Comparison of ENCODE assay signal across 8 mouse cellular contexts in the genomic region with DNA sequence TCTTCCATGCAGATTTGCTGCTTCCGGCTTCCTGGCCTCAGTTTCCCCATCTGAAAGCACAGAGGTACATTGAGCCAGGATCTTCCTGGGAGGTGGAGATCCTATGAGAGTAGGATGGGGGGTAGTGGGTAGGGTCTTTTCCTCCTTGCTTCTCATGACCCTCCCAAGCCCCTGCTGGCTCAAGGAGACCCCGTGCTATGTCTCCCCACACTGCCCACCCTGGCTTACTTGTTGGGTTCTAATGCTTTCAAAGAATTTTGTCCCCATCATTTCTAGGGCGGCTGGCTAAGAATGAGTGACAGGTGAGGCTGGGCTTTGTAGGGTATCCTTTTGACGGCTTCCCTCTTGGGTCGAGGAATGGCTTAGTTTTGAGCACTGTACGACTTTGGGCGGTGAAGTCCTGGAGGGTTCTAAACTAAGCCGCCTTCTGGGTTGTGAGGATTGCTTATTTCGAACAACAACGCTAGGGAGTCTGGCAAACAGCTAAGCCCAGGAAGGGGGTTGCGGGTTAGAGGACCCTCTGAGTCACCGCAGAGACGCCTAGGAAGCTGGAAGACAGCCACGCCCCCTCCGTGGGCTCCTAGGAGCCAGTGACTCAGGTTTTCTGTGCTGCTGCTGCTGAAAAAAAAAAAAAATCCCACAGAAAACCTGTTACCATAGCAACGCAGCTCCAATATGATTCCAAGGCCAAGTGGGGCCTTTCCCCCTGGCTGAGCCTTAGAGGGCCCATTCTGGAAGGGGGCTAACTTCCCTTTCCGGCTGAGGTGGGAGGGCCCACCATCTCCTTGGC. TPM values are rescaled to one million over a fixed set of nuclear protein-coding genes. Genes with fewer than 3 reads are reported as not detected.
A peak's percentile ranks its signal among the peaks of the same experiment; 100 is the strongest.
DNase-seq lines count a peak whose midpoint lies in the region; ATAC-seq and TF ChIP-seq lines count a peak whose summit lies in the region.

No protein-coding gene starts in this region.

- 68% methylated on average over 17 of the region's 17 CpGs for WGBS in embryonic facial prominence, embryonic 10.5 days
- WGBS in hindbrain, embryonic 14.5 days = 19% methylated on average over 17 of the region's 17 CpGs
- WGBS in liver, embryonic 14.5 days (ENCODE audit: insufficient replicate concordance) = 43% methylated on average over 17 of the region's 17 CpGs
- 28% methylated on average over 17 of the region's 17 CpGs for WGBS in stomach, embryonic 16.5 days

- no peak for TF ChIP-seq EP300 in liver, embryonic 14.5 days (IDR thresholded peaks at IDR 0.05; ENCODE audit: low read depth)

- no peak for ATAC-seq in hindbrain, embryonic 14.5 days (ENCODE audit: low FRiP score)
- ATAC-seq in liver, embryonic 14.5 days (ENCODE audit: insufficient read depth) = no peak
- no peak for ATAC-seq in stomach, embryonic 16.5 days (ENCODE audit: insufficient read depth, low FRiP score)

- peaks cover 50% of the 10 kb centered on the region for H3K4me1 ChIP-seq in embryonic facial prominence, embryonic 10.5 days
- H3K4me1 ChIP-seq in hindbrain, embryonic 14.5 days (replicated peaks; ENCODE audit: control insufficient read depth, insufficient read depth, low read length) = peaks cover 32% of the 10 kb centered on the region
- H3K4me1 ChIP-seq in liver, embryonic 14.5 days (replicated peaks; ENCODE audit: control insufficient read depth in 2 of 2, insufficient read depth in 2 of 2, low read length in 1 of 2) = peaks cover 0 to 2% of the 10 kb centered on the region in 2 experiments; a peak in 1 of 4 replicates
- peaks cover 36% of the 10 kb centered on the region for H3K4me1 ChIP-seq in stomach, embryonic 16.5 days (ENCODE audit: control insufficient read depth, insufficient read depth, low read length)

- H3K9me3 ChIP-seq in embryonic facial prominence, embryonic 10.5 days = no peaks in the 10 kb centered on the region
- no peaks in the 10 kb centered on the region for H3K9me3 ChIP-seq in hindbrain, embryonic 14.5 days (ENCODE audit: control insufficient read depth, low read length)
- no peaks in the 10 kb centered on the region for H3K9me3 ChIP-seq in liver, embryonic 14.5 days (ENCODE audit: control insufficient read depth, low read length)
- no peaks in the 10 kb centered on the region for H3K9me3 ChIP-seq in stomach, embryonic 16.5 days (replicated peaks; ENCODE audit: control insufficient read depth, low read length)

- peak overlapping the region; percentile 89 for H3K9ac ChIP-seq in hindbrain, embryonic 14.5 days
- no peak overlapping the region for H3K9ac ChIP-seq in liver, embryonic 14.5 days (replicated peaks)
- peak overlapping the region; percentile 96 for H3K9ac ChIP-seq in stomach, embryonic 16.5 days (ENCODE audit: low read length)

- H3K36me3 ChIP-seq in embryonic facial prominence, embryonic 10.5 days (replicated peaks) = peaks cover 70% of the 10 kb centered on the region
- peaks cover 26% of the 10 kb centered on the region for H3K36me3 ChIP-seq in hindbrain, embryonic 14.5 days (replicated peaks; ENCODE audit: control insufficient read depth, insufficient read depth)
- H3K36me3 ChIP-seq in liver, embryonic 14.5 days (replicated peaks; ENCODE audit: control insufficient read depth, insufficient read depth, low read depth) = no peaks in the 10 kb centered on the region
- 0 out of 2 replicates have a peak, but pooled peaks cover 4% of the 10 kb centered on the region for H3K36me3 ChIP-seq in stomach, embryonic 16.5 days (ENCODE audit: control insufficient read depth, insufficient read depth, low read length)

- H3K27me3 ChIP-seq in embryonic facial prominence, embryonic 10.5 days (replicated peaks; ENCODE audit: low read depth, poor library complexity, severe bottlenecking) = peaks cover 6% of the 10 kb centered on the region; the same call in 1 of the 2 replicates
- no peaks in the 10 kb centered on the region for H3K27me3 ChIP-seq in hindbrain, embryonic 14.5 days (ENCODE audit: control insufficient read depth, insufficient read depth, low read length)
- peaks cover 45% of the 10 kb centered on the region for H3K27me3 ChIP-seq in liver, embryonic 14.5 days (ENCODE audit: control insufficient read depth, insufficient read depth, low read length)
- no peaks in the 10 kb centered on the region for H3K27me3 ChIP-seq in stomach, embryonic 16.5 days (ENCODE audit: control insufficient read depth, insufficient read depth, low read length)

- DNase-seq in adrenal gland, postnatal 10 days = peak; percentile 58
- DNase-seq in adrenal gland, postnatal 4 days (ENCODE audit: low spot score in 2 of 2) = no peak
- DNase-seq in 3134 (ENCODE audit: extremely low read depth, insufficient read length, low spot score) = peak; percentile 87
- DNase-seq in embryonic facial prominence, embryonic 10.5 days (ENCODE audit: low spot score) = peak; percentile 40
- DNase-seq in hindbrain, embryonic 14.5 days (ENCODE audit: low spot score) = peak; percentile 74
- no peak for DNase-seq in liver, embryonic 14.5 days (ENCODE audit: low read depth in 3 of 3, low spot score in 3 of 3)
- no peak for DNase-seq in cerebellum, postnatal 36 days

- TF ChIP-seq CTCF in liver, embryonic 14.5 days (IDR thresholded peaks at IDR 0.05; ENCODE audit: low read depth) = no peak

- H3K27ac ChIP-seq in embryonic facial prominence, embryonic 10.5 days (replicated peaks) = peak overlapping the region; percentile 99
- H3K27ac ChIP-seq in hindbrain, embryonic 14.5 days = peak overlapping the region; percentile 90
- no peak overlapping the region for H3K27ac ChIP-seq in liver, embryonic 14.5 days
- H3K27ac ChIP-seq in stomach, embryonic 16.5 days (ENCODE audit: low read length) = peak overlapping the region; percentile 99

- peak overlapping the region; percentile 78 for H3K4me3 ChIP-seq in embryonic facial prominence, embryonic 10.5 days
- H3K4me3 ChIP-seq in hindbrain, embryonic 14.5 days (replicated peaks; ENCODE audit: low read length) = peak overlapping the region; percentile 59
- no peak overlapping the region for H3K4me3 ChIP-seq in liver, embryonic 14.5 days (ENCODE audit: insufficient read depth in 1 of 2, low read depth in 2 of 2, low read length in 2 of 2)
- peak overlapping the region; percentile 88 for H3K4me3 ChIP-seq in stomach, embryonic 16.5 days (replicated peaks; ENCODE audit: low read length)

- peak overlapping the region; percentile 75 for H3K4me2 ChIP-seq in hindbrain, embryonic 14.5 days (replicated peaks)
- H3K4me2 ChIP-seq in liver, embryonic 14.5 days (ENCODE audit: low read depth) = peak overlapping the region; percentile 57; the same call in 1 of the 2 replicates
- H3K4me2 ChIP-seq in stomach, embryonic 16.5 days (ENCODE audit: low read depth, low read length) = peak overlapping the region; percentile 61

RNA-seq across cellular contexts. Expression of a gene that starts 3.8 kb away (rescaled TPM):
- 100 to 1,000 TPM in 1 of 2 experiments, 10 to 100 TPM in 1; 85.6 to 125 TPM for total RNA-seq in adrenal gland, postnatal 10 days (2021)
- total RNA-seq in adrenal gland, postnatal 4 days (2021) = 100 to 1,000 TPM; 122 to 151 TPM
- 759 and 790 TPM in 2 replicates for polyA plus RNA-seq in embryonic facial prominence, embryonic 10.5 days (2016; fragmentation: Nextera tagmentation; extraction: Ambion mirVana)
- polyA plus RNA-seq in hindbrain, embryonic 14.5 days (2014; fragmentation: Nextera tagmentation; extraction: Ambion mirVana) = 459 and 508 TPM in 2 replicates
- polyA plus RNA-seq in liver, embryonic 14.5 days (2012; rRNA removed) = 21.1 and 25.3 TPM in 2 replicates
- 19.3 and 21.4 TPM in 2 replicates for polyA plus RNA-seq in liver, embryonic 14.5 days (2014; fragmentation: Nextera tagmentation; extraction: Ambion mirVana)
- polyA plus RNA-seq in stomach, embryonic 16.5 days (2015; fragmentation: Nextera tagmentation; extraction: Ambion mirVana) = 161 and 176 TPM in 2 replicates

RNA-seq across cellular contexts. Expression of a gene that starts 57.3 kb away (rescaled TPM):
- total RNA-seq in adrenal gland, postnatal 10 days (2021) = 1,000 to 10,000 TPM; 2,913 to 2,936 TPM
- total RNA-seq in adrenal gland, postnatal 4 days (2021) = 1,000 to 10,000 TPM; 3,089 to 3,273 TPM
- 15,960 and 16,856 TPM in 2 replicates for polyA plus RNA-seq in embryonic facial prominence, embryonic 10.5 days (2016; fragmentation: Nextera tagmentation; extraction: Ambion mirVana)
- polyA plus RNA-seq in hindbrain, embryonic 14.5 days (2014; fragmentation: Nextera tagmentation; extraction: Ambion mirVana) = 13,534 and 14,549 TPM in 2 replicates
- 776 and 920 TPM in 2 replicates for polyA plus RNA-seq in liver, embryonic 14.5 days (2012; rRNA removed)
- polyA plus RNA-seq in liver, embryonic 14.5 days (2014; fragmentation: Nextera tagmentation; extraction: Ambion mirVana) = 7,259 and 7,802 TPM in 2 replicates
- polyA plus RNA-seq in stomach, embryonic 16.5 days (2015; fragmentation: Nextera tagmentation; extraction: Ambion mirVana) = 14,659 and 15,131 TPM in 2 replicates

Comparison
In these comparisons a context has a peak if more than half of its experiments do, and no peak if none do; other contexts are left out.
1. DNase-seq: peak in adrenal gland, postnatal 10 days (single experiment), 3134 (single experiment), embryonic facial prominence, embryonic 10.5 days (single experiment) and hindbrain, embryonic 14.5 days (single experiment); none in adrenal gland, postnatal 4 days (0 of 2), liver, embryonic 14.5 days (0 of 3) and cerebellum, postnatal 36 days (0 of 2).
2. H3K4me3 ChIP-seq: peak in embryonic facial prominence, embryonic 10.5 days (single experiment), hindbrain, embryonic 14.5 days (single experiment) and stomach, embryonic 16.5 days (single experiment); none in liver, embryonic 14.5 days (0 of 2).
3. Peak in every context shown above with its lines, with median percentiles within 50 percentile points of each other: H3K4me2 ChIP-seq.